Mouse (Mus musculus) E14TG2a.4 (cell line): ENCODE measurements around the gene Lpar5.
"Not testable (repeated sequence)": the region's sequence is repeated elsewhere in the genome, so short reads cannot be mapped to it uniquely, and the experiment has no call there.

ENCODE experiments used
- H3K27me3 ChIP-seq: 2 replicates; pipeline ENCODE4 v1.6.1; 2014; ENCODE audit warnings: low read length, control low read depth; ENCODE audit not compliant: insufficient read depth
- H3K36me3 ChIP-seq: 2 replicates; pipeline ENCODE4 v1.6.1; 2014; ENCODE audit warnings: low read length, control low read depth; ENCODE audit not compliant: insufficient read depth
- H3K4me1 ChIP-seq: replicated peaks from 2 replicates; pipeline ENCODE4 v1.6.1; 2014; ENCODE audit warnings: low read depth, low read length, control low read depth
- H3K4me3 ChIP-seq: replicated peaks from 2 replicates; pipeline ENCODE4 v1.5.1; 2014; ENCODE audit warnings: mild to moderate bottlenecking, low read length
- H3K9me3 ChIP-seq: 2 replicates; pipeline ENCODE4 v1.6.1; 2014; ENCODE audit warnings: low read length, control low read depth
- CTCF ChIP-seq: conservative IDR thresholded peaks from 2 replicates; pipeline ENCODE4 v1.5.1; 2014; ENCODE audit warnings: low read length
- NANOG ChIP-seq: IDR thresholded peaks from 2 replicates; pipeline ENCODE4 v1.6.1; 2014; ENCODE audit warnings: borderline replicate concordance, low read length, mixed read lengths
- POU5F1 ChIP-seq: IDR thresholded peaks from 2 replicates; pipeline ENCODE4 v1.6.1; 2014; ENCODE audit warnings: low read length, borderline replicate concordance

Lpar5 gene

DNA sequence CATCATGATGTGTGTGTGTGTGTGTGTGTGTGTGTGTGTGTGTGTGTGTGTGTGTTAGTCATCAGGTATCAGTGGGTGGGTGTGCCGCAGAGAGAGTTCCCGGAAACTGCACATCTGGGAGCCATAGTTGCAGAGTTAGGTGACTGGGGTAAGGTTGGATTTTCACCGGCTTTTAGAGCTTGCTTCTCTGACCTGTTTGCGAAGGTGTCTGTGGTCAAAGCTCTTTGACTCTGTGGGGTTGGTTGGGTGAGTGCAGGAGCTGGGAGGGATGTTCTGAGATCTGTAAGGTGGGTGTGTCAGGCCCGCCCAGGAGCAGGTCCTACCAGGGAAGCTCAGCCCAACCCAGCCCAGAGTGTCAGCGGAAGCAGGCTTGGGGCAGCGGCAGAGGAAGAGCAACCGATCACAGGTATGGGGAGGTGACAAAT, at the start of gene Lpar5:
Gene Lpar5 (plus strand): TSS at position 350 of the 425 bp plus-strand sequence.
- Histone ChIP-seq H3K4me3 (peak within 1 kb of the TSS; percentile 73), H3K4me1 (peaks cover 85% of the 10 kb centered on the region), H3K9me3 (no peaks in the 10 kb centered on the region), H3K27me3 (no peaks in the 10 kb centered on the region), H3K36me3 (no peaks in the 10 kb centered on the region)
- no peak for TF ChIP-seq POU5F1
- no peak for TF ChIP-seq CTCF
- TF ChIP-seq NANOG, result no peak

DNA sequence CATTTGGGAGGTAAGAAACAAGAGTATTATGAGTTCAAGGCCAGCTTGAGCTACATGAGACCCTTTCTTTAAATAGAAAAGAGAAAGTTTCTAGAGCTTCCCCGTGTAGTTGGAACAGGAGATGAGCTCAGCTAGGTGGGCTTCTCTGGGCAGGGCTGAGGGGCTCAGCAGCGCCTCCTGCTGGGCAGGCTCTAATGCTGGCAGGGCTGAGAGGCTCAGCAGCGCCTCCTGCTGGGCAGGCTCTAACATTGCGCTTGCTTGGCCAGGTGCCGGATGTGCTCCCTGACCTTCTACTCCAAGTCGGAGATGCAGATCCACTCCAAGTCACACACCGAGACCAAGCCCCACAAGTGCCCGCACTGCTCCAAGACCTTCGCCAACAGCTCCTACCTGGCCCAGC, 37.2 kb upstream of the Lpar5 start:
- peaks cover 17% of the 10 kb centered on the region for H3K4me1 ChIP-seq
- not testable (repeated sequence) for H3K9me3 ChIP-seq, H3K27me3 ChIP-seq, H3K4me3 ChIP-seq
- H3K36me3 ChIP-seq, result peaks cover 75% of the 10 kb centered on the region
- peak; percentile 96 for TF ChIP-seq CTCF

DNA sequence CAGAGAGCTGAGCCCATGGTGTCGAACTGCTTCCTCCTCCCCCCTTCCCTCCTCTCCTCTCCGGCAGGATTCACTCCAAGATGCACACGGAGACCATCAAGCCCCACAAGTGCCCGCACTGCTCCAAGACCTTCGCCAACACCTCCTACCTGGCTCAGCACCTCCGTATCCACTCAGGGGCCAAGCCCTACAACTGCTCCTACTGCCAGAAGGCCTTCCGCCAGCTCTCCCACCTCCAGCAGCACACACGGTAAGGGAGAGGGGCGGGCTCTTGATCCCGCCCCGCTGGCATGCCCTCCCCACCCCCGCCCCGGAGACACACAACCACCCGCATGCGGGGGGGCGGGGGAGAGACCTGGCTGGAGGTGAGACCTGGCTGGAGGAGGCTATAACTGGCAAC, 36.1 kb upstream of the Lpar5 start:
- Histone ChIP-seq H3K4me3 (peak overlapping the region; percentile 50), H3K9me3 (no peaks in the 10 kb centered on the region), H3K4me1 (peaks cover 17% of the 10 kb centered on the region), H3K36me3 (peaks cover 75% of the 10 kb centered on the region), H3K27me3 (no peaks in the 10 kb centered on the region)
- TF ChIP-seq NANOG, result no peak
- TF ChIP-seq POU5F1, result no peak
- no peak for TF ChIP-seq CTCF

DNA sequence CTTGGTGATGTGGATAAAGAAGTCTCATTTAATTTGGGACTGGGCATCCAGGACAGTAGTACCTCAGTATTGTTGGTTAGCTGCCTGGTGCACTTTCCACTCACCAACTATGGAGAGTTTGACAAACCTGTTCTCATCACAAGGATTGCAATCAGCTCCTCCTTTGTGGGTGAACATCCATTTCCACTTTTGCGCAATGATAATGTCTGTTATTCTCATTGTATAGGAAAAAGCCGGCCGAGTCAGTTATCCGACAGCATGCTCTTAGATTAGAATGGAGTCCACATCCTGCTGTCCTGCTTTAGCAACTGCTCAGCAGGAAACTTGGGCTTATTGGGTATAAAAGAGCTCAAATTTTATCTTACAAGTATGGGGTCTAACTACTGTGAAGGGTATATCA, 29.1 kb upstream of the Lpar5 start:
- peaks cover 36% of the 10 kb centered on the region for H3K4me1 ChIP-seq
- peak overlapping the region; percentile 91 for H3K4me3 ChIP-seq
- H3K27me3 ChIP-seq, result no peaks in the 10 kb centered on the region
- no peaks in the 10 kb centered on the region for H3K9me3 ChIP-seq
- no peak for TF ChIP-seq NANOG
- no peak for TF ChIP-seq POU5F1
- no peak for TF ChIP-seq CTCF
- H3K36me3 ChIP-seq, result peaks cover 68% of the 10 kb centered on the region

DNA sequence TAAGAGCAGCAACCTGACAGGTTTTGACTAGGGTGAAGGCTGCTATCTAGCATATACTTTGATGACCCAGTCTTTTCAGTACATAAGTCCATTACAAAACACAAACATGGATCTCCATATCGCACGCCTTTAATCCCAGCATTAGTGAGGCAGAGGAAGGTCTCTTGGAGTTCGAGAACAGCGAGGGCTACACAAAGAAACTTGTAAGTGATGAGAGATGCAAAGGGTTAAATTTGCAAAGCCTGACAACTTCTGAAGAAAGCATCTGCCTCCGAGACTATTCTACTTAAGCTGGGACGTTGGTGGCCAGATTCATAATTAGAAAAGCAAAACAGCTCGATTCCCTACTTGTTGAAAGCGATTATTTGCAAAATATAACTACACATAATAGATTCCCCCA, 28.6 kb upstream of the Lpar5 start:
- no peak for TF ChIP-seq POU5F1
- TF ChIP-seq NANOG, result no peak
- TF ChIP-seq CTCF, result no peak
- H3K9me3 ChIP-seq, result no peaks in the 10 kb centered on the region
- no peaks in the 10 kb centered on the region for H3K27me3 ChIP-seq
- H3K4me3 ChIP-seq, result peak overlapping the region; percentile 91
- peaks cover 36% of the 10 kb centered on the region for H3K4me1 ChIP-seq
- H3K36me3 ChIP-seq, result peaks cover 68% of the 10 kb centered on the region

DNA sequence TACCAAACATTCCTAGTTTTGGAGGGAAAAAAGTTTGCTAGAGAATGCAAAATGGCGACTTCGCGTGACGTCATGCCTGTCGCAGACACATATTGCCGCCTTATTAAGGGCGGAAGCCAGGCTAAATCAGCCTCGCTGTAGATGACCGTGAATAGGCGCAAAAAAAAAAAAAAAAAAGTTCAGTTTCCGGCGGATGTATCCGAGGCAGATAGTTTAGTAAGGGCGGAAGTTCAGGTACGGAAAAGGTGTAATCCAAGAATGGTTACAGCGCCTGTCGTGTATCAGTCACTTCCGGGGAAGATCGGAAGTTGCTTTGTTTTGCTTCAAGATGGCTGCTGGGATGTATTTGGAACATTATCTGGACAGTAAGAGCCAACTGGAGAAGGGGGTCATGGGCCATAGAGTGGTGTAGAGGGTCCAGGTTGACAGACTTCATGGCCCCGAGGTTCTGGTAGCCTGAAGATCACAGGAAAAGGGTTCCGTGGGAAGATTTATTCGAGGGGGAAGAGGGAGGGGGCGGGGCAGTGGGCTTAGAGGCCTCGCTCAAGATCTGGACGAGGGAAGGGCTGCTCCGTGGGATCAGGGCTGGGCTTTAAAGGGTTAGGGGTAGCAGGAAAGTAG, 28.1 kb upstream of the Lpar5 start, which contains the start of gene Ing4:
Gene Ing4 (plus strand): TSS at position 228 of the 621 bp plus-strand sequence.
- H3K4me3 ChIP-seq, result peak within 1 kb of the TSS; percentile 91
- peaks cover 36% of the 10 kb centered on the region for H3K4me1 ChIP-seq
- H3K9me3 ChIP-seq, result no peaks in the 10 kb centered on the region
- peaks cover 68% of the 10 kb centered on the region for H3K36me3 ChIP-seq
- no peaks in the 10 kb centered on the region for H3K27me3 ChIP-seq
- no peak for TF ChIP-seq POU5F1
- TF ChIP-seq NANOG, result no peak
- TF ChIP-seq CTCF, result no peak

DNA sequence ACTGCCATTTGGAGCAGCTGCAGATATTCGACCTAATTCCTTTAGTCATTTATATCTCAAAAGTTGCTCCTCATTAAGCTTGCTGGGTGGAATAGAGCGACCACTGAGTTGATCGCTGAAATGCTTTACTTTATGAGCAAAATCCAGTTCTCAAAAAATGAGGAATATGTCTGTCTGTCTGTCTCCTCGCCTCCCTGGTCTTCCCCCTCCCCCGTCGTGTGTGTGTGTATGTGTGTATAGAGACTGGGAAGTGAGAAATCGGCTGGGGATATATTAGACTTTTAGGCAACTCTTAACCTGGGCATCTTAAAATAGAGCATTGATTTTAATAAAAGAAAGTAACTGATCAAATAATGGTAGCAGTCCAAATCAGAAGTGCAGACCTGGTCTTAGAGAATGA, 27.5 kb upstream of the Lpar5 start:
- H3K27me3 ChIP-seq, result no peaks in the 10 kb centered on the region
- H3K9me3 ChIP-seq, result no peaks in the 10 kb centered on the region
- H3K36me3 ChIP-seq, result peaks cover 68% of the 10 kb centered on the region
- TF ChIP-seq POU5F1, result no peak
- TF ChIP-seq NANOG, result no peak
- TF ChIP-seq CTCF, result no peak
- H3K4me3 ChIP-seq, result peak overlapping the region; percentile 91
- H3K4me1 ChIP-seq, result peaks cover 36% of the 10 kb centered on the region

DNA sequence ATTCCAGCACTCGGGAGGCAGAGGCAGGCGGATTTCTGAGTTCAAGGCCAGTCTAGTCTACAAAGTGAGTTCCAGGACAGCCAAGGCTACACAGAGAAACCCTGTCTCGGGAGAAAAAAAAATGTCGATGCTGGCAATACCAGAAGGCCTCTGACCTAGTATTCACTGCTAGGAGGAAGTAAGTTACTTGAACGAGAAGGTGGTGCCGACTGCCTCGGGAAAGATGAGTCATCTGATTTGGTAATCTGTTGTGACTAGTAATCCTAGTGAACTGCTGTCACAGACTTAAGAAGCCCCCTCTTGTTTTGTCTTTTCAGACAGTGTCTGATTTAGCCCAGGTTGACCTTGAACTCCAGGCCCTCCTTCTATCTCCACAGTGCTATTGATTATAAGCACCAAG, 26.7 kb upstream of the Lpar5 start:
- H3K27me3 ChIP-seq, result no peaks in the 10 kb centered on the region
- H3K36me3 ChIP-seq, result peaks cover 67% of the 10 kb centered on the region
- no peaks in the 10 kb centered on the region for H3K9me3 ChIP-seq
- TF ChIP-seq CTCF (no peak), POU5F1 (no peak), NANOG (no peak)
- H3K4me1 ChIP-seq, result peaks cover 42% of the 10 kb centered on the region
- H3K4me3 ChIP-seq, result no peak overlapping the region

DNA sequence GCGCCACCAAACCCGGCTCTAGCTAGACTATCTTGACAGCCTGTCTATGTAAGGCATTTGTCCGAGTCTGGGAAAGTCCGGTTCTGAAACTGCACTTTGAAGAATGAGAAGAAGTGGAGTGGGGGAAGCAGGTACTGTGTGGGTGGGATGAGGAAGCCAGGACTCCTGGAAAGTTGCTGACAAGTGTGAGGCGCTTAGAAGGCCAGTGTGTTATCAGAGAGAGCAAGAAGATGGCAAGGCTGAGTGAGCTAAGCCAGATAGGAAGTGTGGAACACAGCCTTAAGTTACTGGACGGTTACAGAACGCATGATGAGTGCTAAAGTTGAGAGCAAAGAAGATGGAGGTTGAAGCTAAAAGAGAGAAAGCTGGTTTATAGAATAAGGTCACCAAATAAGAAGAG, 25.6 kb upstream of the Lpar5 start:
- TF ChIP-seq NANOG (no peak), POU5F1 (no peak), CTCF (no peak)
- peaks cover 50% of the 10 kb centered on the region for H3K4me1 ChIP-seq
- no peaks in the 10 kb centered on the region for H3K27me3 ChIP-seq
- H3K4me3 ChIP-seq, result no peak overlapping the region
- peaks cover 66% of the 10 kb centered on the region for H3K36me3 ChIP-seq
- no peaks in the 10 kb centered on the region for H3K9me3 ChIP-seq
